Mouse (Mus musculus): ENCODE data around the gene Tbpl1. TPM values are rescaled to one million over a fixed set of nuclear protein-coding genes. Genes with fewer than 3 reads are reported as not detected.

Gene Tbpl1
- 10 to 100 TPM; 30.1 to 33.5 TPM for total RNA-seq (2021)
- long read RNA-seq, experiment 1, transcript Tbpl1-201 (7 exons, 1,195 nt): minor isoform, 6 of 50 reads
- long read RNA-seq, experiment 1, transcript Tbpl1-202 (7 exons, 2,873 nt): major isoform, 37 of 50 reads
- long read RNA-seq, experiment 1, partial matches to known transcripts: 0 of 50 reads
- long read RNA-seq, experiment 1, other reads (novel, unspliced or antisense): 7 of 50 reads
- long read RNA-seq, experiment 2, transcript Tbpl1-202 (7 exons, 2,873 nt): major isoform, 19 of 27 reads
- long read RNA-seq, experiment 2, partial matches to known transcripts: 0 of 27 reads
- long read RNA-seq, experiment 2, other reads (novel, unspliced or antisense): 8 of 27 reads

DNA sequence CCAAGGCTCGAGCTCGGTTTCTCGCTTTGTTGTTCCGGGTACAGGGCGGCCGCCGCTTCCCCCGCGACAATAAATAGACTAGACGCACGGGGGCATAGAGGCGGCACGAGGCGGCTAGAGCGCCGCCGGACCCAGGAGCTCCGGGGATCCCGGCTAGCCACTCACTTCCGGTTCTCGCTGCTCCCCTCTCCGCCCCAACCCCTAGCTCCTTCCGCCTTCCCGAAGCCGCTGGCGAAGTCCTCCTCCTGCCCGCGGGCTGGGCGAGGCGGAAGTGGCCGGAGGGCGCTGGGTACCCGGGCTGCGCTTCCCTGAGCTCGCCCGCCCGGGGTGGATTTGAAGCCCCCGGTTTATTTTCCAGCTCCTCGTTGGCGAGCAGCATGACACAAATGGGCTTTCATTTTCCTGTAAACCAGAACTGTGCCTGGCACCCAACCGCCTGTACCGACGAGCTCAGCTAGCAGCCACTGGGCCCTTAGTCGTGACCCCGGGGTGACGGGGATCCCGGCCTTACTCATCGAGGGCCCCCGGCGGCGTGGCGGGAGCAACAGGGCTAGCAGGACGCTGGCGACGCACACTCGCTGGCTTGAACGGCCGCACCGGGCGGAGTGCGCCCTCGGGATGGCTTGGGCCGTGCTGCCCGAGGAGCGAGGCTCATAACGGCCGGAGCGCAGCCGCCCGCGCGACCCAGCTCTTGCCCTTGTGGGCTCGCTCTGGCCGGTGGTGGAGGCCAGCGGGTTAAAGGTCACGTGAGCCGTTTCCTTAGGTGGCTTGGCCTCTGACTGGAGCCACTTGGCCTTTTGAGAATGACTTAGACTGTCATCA is at the start of gene Tbpl1:
Gene Tbpl1, minus strand, starts transcription at position 667 of the 822 bp plus-strand sequence.
- DNase-seq: peak; percentile 97

DNA sequence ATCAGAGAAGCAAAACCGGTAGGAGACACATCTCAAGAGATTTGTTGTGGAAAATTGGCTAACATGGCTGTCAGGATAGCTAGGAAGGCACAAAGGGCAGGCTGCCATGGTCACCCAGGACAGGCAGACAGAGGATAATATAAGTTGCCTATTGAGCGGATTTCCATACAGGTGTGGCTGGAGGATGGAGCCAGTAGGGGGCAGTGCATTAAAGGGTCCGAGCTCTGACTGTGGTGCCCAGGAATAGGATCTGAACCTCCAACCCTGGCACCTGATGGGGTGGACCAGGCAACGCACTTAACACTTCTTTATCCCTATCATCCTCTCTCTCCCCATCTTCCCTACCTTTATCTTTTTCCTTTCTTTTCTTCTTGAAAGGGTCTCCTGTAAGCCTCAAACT is 49.7 kb upstream of the Tbpl1 start:
- DNase-seq: peak; percentile 14

DNA sequence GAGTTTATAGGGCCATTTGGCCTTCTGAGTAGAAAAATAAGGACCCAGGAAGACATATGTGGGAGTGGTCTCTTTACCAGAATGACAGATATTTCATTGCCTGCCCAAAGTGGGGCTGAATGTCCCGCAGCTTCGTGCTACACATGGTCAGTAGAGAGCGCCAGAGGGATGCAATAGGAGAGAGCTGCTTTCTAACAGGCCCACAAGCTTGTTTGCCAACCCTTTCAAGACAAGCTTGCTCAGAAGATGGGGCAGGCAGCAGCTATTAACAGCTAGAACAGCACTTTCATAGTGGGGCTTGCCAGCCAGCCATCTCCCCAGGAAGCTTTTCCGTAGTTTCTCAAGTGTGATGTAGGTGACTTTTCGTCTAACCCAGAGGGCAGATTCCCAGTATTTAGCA is 46.2 kb upstream of the Tbpl1 start:
- peak; percentile 31 for DNase-seq

DNA sequence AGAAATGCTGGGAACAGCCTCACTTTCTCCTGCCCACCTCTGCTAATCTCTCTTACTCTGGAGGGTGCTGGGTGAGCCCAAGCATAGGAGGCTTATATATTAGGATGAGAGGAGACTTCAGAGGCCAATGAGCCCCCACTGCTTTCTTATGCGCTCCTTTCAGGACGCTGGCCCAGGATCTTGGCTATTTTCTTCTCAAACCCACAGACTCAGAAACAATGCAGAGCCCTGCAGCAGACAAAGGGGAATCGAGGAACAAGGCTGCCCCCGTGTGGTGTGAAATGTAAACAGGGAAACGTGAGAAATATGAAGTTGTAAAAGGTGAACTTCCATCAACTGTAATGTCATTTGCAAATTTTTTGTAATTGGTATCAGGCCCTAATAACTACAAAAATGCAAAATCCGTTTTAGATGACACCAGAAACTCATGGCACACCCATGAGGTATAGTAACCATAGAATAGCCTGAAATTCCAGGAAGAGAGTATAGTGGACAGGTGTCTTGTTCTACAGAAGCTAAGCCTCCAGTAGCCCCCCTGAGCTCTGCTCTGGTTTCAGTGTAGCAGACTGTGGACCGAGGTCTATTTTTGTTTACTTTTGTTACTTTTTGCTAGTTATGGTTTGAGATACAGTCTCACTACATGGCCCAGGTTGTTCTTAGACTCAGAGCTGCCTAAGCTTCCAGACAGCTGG is 44.4 kb upstream of the Tbpl1 start:
- DNase-seq: peak; percentile 62

DNA sequence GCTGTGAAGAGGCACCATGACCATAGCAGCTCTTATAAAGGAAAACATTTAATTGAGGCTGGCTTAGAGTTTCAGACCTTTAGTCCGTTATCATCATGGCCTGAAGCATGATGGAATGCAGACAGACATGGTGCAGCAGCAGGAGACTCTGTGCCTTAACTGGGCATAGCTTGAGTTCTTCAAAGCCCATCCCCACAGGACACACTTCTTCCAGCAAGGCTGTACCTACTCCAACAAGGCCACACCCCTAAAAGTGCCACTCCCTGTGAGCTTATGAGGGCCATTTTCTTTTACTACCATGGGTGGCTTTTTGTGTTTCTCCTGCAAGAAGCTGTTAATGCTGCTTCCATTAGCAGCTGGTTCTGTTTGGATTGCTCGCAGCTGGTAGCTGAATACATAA is 43.7 kb upstream of the Tbpl1 start:
- no peak for DNase-seq

DNA sequence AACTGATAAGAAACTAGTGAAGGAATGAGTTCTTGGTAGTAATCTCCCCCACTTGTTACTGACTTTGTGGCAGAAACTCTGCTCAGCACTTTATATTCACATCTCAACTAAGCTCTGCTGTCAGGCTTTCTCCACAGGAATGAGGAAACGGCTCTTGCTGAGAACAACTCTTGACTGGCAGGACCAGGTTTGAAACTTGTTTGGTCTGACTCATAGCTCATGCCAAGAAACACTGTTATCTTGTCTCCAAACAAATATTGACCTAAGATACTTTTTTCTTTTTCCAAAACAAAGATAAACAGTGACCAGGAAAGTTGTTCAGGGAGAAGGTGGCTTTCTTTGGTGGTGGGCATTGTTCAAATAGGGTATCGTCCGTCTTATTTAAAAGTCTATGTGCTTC is 42.9 kb upstream of the Tbpl1 start:
- DNase-seq: no peak

DNA sequence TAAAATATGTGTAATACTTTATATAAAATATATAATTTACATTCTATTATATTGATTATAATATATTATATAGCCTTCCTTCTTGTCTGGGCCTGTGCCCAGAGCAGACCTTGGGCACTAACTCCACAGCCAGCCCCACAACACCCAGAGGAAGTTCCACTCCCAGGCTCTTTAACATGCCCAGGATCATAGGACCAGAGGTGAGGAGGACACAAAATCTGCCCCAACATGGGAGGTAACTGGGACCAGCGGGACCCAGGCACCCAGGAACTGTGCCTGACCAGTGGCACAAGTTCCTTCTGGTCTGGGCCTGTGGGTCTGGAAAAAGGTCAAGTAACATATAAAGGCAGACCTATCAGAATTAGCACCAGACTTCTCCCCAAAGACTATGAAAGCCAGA is 22.5 kb upstream of the Tbpl1 start:
- DNase-seq: no peak

DNA sequence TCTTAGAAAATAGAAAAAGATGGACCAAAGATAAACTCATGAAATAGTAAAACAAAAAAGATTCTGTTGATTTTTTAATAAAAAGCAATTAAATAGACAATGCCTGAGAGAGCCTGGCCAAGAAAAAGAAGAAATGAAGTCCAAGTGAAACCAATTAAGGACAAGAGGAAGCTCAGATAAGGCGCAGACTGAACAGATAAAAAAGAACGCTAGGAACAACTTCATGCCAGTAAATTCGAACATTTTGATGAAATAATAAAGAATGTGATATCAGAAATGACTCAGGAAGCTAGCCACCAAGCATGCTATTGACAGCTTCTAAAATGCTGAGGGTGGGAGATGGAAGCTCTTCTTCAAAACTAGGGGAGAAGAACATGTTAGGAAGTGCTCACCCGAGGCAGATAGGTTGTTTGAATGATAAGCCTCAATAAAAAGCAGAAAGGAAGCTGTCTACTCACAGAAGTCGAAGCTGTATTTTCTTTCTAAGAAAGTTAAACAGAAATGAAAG is 19.5 kb upstream of the Tbpl1 start:
- no peak for DNase-seq

DNA sequence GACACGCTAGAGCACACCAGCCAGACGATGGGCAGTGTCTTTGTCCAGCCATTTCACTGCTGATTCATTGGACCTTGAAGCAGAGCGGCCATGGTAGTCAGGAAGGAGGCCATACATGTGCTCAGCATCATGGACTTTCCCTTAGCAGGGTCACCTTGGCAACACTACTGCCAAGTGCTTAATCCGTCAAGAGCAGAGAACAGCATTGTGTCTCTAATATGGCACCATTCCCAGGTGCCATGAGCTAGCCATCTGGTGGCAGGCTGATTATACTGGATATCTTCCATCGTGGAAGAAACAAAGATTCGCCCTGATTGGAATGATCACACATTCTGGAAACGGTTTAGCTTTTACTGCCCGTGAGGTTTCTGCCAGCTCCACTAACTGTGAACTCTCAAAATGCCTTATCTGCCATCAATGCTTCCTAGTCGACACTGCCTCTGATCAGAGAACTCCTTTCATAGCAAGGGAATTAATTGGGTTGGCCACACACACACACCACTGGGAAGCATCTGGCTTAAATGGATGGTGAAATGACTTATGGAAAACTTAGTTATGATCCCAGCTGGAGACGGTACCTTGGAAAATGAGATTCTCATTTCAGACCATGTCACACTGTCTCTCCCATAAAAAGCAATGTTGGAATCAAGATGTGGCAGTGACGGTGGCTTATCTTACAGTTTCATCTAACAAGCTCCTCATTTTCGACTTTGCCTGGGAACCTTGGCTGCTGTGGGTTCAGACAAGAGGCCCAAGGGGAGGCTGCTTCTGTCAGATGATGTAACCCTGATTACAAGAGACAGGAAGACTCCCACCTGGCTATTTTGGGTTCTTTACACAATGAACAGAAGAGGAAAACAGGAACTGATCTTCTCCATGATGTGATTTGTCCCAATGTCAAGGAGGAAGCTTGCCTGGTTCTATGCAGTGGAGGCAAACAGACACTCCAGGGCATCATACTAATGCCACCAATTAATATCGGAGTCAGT is 14.9 kb upstream of the Tbpl1 start:
- DNase-seq: peak; percentile 33

DNA sequence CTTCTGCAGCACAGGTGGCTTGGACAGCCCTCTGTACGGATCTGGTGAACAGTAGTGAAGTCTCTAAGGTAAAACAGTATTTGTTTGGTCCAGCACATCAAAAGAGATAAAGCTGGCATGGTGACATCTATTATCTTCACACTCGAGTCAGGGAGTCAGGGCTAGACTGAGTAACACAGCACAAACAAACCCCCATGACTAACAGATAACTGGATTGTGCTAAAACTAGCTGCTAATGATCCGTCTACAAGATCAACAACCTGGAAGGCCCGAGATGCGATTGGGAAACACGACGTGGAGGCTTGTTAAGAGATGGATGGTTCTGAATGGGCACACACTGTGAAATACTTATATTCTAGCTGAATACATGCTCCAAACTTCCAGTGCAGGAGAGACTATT is 14.2 kb upstream of the Tbpl1 start:
- no peak for DNase-seq

DNA sequence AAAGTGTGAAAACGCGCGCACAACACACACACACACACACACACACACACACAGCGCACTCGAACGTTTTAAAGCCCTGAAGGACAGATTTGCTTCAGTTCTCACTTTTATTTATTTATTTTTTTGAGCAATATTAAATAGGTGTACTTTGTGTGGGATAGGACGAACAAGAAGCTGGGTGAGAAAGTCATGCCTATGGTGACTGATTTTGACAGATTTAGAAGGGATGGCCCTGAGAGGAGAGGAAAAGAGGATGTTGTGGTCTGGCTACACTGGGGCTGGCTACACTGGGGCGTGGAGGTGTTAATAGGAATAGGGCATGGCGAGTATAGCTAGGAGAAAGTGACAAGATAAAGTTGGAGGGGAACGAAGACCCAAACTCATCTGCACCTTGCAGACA is 443 bp upstream of the Tbpl1 start:
- no peak for DNase-seq

DNA sequence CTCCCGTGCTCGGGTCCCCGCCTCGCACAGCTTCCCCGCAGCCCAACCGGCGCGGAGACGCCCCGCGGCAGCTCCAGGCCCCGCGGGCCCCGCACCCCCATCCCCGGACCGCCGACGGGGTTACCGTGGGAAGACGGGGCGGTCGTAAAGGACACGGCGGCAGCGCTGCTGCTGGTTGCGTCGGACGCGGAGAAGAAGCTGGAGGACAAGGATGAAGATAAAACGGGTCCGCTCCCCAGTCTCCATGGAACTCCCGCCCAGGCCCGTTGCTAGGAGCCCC is 806 bp downstream of the Tbpl1 start:
- no peak for DNase-seq

DNA sequence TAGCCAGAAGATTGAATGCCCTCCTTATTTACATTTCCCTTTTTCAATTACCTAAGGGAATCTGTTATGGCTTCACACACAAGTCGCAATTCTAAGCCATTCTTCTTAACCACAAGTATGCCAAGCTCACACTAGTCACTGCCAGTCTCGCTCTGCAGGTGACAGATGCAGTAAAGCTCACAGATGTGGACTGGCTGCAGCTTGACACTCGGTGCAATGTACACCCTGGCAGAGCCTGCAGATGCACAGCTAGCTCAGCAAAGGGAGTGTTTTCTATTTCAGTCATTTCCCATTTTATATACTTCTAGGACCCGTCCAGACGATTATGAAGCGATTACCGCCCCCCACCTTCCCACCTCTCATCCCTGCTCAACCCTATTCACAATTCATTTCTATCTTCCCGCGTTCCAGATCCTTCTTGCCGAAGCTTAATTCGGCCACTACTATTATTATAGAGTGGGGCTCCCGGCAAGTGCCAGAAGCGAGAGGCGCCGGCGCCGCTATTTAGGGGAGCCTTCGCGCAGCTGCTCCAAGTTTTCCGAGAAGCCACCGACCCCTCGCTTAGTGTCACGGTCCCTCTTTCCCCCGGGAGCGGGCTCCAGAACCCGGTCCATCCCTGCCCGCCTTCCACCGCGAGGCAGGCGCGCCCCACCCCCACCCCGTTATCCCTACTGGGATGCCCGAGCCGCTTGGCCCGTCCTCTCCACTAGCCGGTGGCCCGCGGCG is 1.3 kb downstream of the Tbpl1 start:
- DNase-seq: no peak

DNA sequence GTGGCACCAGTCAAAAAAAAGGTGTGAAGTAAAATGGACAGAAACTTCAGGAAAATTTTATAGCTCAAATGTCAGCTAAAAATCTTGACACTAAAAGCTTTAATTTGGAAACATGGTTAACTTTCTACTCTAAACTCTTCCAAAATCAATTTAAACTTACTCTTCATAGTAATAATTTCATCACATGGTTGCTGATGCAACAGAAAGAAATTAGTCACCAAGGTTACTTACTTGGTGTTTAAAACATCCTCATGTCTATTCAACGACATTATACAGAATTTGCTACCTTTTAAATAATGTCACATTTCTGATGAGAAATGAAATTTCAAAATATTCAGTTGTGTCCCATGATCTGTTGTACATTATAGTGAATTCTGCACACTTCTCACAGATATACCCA is 3.5 kb downstream of the Tbpl1 start:
- no peak for DNase-seq

DNA sequence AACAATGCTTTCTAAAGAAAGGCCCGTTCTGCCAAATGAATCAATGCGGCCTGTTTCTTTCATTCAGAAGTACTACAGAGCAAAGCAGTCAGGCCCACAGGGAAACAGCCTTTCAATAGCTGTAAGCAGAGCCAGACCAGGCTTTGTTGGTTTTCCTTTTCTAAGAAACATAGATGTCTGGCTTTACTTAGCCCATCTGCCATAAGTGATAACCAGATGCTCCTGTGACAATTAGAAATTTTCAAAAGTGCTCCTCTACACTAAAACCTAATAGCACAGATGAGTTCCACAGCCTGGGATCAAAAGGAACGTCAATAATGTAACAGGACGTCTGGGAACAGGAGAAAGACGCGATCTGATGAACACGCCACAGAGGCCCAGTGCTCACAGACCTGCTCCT is 5.4 kb downstream of the Tbpl1 start:
- no peak for DNase-seq

DNA sequence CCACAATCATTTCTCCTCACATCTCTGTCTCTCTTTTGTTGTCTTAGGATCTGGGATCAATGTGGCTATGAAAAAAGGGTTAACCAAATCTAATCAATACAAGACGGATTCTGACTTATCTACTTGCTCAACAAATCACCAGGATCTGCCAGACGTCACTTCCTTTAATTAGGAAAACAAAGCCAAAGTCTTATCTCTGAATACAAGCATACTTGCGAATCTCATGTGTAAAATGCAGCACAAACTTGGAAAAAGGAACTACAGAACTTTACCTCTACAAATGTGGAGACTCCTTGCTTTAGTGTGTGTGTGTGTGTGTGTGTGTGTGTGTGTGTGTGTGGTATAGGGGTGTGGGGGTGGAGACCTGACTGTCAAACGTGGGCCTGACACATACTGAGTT is 6.6 kb downstream of the Tbpl1 start:
- DNase-seq: no peak

DNA sequence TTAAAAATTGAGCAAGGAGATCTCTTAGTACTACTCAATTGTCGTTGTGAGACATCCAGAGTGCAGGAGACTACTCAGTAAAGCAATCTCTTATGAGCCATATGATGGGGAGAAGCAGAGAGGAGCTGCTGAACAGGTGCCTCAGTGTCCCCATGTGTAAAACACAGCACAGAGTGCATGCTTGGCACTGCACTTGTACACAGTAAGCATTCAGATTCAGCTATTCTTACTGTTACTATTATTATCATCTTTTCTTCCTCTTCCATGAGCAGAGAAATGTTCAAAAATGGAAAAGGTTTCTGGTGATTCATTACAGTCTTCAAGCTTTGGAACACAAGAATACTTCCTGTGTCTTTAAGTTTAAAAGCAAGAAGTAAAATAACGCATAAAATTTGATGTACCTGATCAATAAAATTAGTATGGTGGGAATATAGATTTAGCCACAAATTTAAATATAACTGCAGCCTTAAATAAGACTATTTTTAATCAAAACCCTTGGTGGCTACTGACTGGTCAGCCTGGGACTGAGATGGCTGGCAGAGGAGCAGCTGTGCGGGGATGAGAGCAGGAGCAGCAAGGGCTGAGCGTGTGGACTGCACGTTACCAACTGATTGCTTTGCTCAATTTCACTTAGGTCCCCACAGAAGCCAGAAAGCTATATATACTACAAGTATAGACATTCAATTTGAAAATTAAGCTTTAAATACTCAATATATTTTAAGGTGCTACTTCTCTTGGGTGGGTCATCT is 10.8 kb downstream of the Tbpl1 start:
- no peak for DNase-seq

DNA sequence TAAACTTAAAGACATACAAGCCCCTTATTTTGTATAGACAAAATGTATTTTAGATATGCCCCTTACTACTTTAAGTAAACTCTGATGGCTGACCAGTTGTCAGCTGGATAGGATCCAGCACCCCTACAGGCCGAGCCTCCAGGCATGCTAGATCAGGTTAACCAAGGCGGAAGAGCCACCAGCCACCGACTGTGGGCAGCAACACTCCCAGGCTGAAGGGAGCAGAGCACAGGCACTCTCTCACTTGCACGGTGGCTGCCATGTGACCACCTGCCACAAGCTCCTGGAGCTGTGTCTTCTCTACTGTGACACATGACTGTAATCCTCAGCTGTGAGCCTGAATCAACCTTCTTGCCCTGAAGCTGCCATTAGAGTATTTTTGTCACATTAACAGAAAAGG is 13.3 kb downstream of the Tbpl1 start:
- no peak for DNase-seq

DNA sequence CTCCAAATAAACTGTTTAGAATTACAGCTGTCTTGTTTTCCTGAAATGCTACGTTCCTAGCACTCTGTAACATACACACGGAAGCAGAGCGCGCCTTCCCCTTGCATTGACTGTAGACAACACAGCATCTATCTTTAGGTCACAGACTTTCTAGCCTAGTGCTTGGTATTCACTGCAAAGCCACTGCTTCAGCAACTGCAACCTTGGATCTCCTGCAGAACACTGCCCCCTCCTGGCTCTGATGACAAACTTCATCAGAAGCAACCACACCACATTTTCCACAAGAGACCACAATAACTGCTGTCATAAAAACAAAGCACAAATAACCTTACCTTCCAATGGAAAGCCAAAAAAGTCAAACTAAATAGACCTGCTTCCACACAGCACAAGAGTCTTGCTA is 17.2 kb downstream of the Tbpl1 start:
- DNase-seq: peak; percentile 64

DNA sequence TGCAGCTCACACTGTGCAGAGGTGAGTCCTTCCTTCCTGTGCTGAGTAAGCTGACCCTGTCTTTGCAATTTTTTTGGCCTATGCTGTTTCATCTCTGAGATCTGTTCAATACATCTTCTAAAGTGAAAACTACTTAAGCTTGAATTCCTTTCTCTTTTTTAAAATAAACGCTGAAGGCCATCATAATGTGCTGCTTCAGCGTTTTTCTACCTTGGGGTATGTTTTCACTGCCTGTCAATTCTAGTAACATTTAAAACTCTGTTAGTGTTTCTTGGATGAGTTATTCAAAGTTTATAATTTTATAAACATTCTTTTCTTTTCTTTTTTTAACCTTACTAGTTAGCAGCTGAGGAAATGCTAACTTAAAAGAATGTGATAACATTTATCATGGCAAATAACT is 18.8 kb downstream of the Tbpl1 start:
- no peak for DNase-seq

All from adrenal gland, postnatal 10 days (tissue).